Mouse (Mus musculus): ENCODE data around the gene Yars.

Gene Yars

GRCm38 (mm10) chr4:129189542-129190519 lies at the start of gene Yars, which contains the start of gene S100pbp:
Yars (plus strand) TSS chr4:129189760.
S100pbp (minus strand) TSS chr4:129189727.
- peak; percentile 99 for DNase-seq

- no peak for DNase-seq
These were observed 48.8 kb upstream of the Yars start for GRCm38 (mm10) chr4:129140808-129141207.

- DNase-seq = no peak
These were observed 47.8 kb upstream of the Yars start for GRCm38 (mm10) chr4:129141560-129142438.

GRCm38 (mm10) chr4:129142439-129143045 lies 47.0 kb upstream of the Yars start:
- DNase-seq = no peak

GRCm38 (mm10) chr4:129143509-129143908 lies 46.1 kb upstream of the Yars start:
- no peak for DNase-seq

GRCm38 (mm10) chr4:129144401-129145367 lies 44.9 kb upstream of the Yars start:
- no peak for DNase-seq

- DNase-seq = no peak
These were observed 44.1 kb upstream of the Yars start for GRCm38 (mm10) chr4:129145411-129145810.

- no peak for DNase-seq
These were observed 43.6 kb upstream of the Yars start for GRCm38 (mm10) chr4:129145943-129146342.

- DNase-seq = no peak
These were observed 43.2 kb upstream of the Yars start for GRCm38 (mm10) chr4:129146392-129146791.

- DNase-seq = no peak
These were observed 41.9 kb upstream of the Yars start for GRCm38 (mm10) chr4:129147552-129148103.

GRCm38 (mm10) chr4:129149321-129149720 lies 40.2 kb upstream of the Yars start:
- no peak for DNase-seq

GRCm38 (mm10) chr4:129151276-129151811 lies 38.2 kb upstream of the Yars start:
- peak; percentile 52 for DNase-seq

- DNase-seq = no peak
These were observed 32.0 kb upstream of the Yars start for GRCm38 (mm10) chr4:129157541-129157940.

DNA sequence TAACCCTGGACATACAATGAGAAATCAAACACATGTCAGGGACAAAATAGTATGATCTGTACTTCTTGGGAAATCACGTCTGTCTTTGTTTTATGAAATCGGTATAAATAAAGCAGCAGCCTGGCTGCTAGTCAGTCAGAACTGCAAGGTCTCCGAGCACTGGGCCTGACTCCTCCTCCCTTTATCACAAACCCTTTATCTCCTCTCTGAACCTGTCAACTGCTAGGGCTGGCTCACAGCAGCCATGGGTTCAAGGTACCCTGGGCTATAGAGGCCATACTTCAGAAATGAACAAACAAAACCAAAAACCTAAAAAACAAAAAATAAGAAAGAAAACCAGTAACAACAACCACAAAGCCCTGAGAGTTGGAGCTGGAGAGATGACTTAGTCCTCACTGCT lies 31.0 kb upstream of the Yars start:
- no peak for DNase-seq

DNA sequence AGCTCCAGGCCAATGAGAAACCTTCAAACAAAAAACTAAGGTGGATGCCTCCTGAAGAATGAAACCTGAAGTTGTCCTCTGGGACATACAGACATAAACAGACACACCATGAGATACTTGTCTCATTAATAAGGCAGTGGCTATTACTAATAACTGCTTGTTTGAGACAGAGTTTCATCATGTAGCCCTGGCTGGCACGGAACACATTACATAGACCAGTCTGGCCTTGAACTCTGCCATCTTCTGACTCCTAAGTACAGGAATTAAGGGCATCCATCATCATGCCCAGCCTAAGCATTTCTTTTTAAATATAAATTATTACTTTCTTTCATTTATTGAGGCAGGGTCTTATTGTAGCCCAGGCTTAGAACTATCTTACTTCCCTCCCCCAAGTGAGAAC lies 28.5 kb upstream of the Yars start:
- no peak for DNase-seq

GRCm38 (mm10) chr4:129161581-129162255 lies 27.8 kb upstream of the Yars start:
- DNase-seq = no peak

DNA sequence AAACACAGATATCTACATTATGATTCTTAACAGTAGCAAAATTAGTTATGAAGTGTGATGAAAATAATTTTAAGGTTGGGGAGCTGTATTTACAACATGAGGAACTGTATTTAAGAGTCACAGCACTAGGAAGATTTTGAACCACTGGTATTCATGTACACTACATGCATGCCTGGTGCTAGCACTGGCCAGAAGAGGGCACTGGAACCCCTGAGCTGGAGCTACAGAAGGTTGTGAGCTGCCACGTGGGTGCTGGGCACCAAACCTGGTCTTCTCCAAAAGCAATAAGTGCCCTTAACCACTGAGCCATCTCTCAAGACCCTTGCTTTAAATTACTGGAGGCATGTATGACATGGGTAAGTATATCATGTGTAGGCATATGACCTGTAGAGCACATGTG lies 17.0 kb upstream of the Yars start:
- no peak for DNase-seq

GRCm38 (mm10) chr4:129179560-129179959 lies 10.0 kb upstream of the Yars start:
- DNase-seq = no peak

- no peak for DNase-seq
These were observed 1.4 kb upstream of the Yars start for GRCm38 (mm10) chr4:129188041-129188659.
